Mouse (Mus musculus): ENCODE measurements around the gene Svep1. TPM values are rescaled to one million over a fixed set of nuclear protein-coding genes. Genes with fewer than 3 reads are reported as not detected.
A peak's percentile ranks its signal among the peaks of the same experiment; 100 is the strongest.

Svep1 gene
- total and polyA plus RNA-seq, 3 experiments = not detected

DNA sequence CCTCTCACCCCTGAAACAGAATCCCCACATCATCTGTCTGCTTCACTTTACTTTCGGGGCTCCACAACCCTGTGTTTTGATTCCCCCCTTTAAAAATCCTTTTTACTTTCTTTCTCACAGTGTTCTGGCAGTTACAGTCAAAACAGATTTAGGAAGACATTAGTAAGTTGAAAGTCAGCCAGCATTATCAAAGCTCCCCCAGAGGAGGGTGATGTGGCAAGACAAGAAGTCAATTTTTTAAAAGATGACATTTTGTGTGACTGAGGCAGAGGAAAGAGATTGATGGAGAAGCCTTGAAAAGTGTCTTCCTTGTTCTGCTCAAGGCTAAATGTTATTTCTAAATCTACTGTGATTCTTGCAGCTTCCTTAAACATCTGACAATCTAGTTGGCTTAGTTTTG is 119.9 kb downstream of the Svep1 start:
- peaks cover 0 to 4% of the 10 kb centered on the region in 2 experiments; a peak in 1 of 4 replicates for H3K36me3 ChIP-seq (ENCODE audit: control insufficient read depth in 1 of 2, insufficient read depth in 2 of 2, low read length in 2 of 2)
- H3K27ac ChIP-seq (ENCODE audit: control insufficient read depth, low read depth, low read length) = no peak overlapping the region
- no peak for DNase-seq (ENCODE audit: low read depth, low spot score)
- TF ChIP-seq E2F4 (IDR thresholded peaks at IDR 0.05; ENCODE audit: borderline replicate concordance, low read depth, low read length) (no peak), MAFK (IDR thresholded peaks at IDR 0.05; ENCODE audit: borderline replicate concordance, low read depth, low read length) (no peak), MAZ (IDR thresholded peaks at IDR 0.05; ENCODE audit: low read depth, low read length) (no peak), KAT2A (conservative IDR thresholded peaks at IDR 0.05; ENCODE audit: low read depth, low read length) (no peak), CHD2 (IDR thresholded peaks at IDR 0.05; ENCODE audit: low read length) (no peak), MXI1 (IDR thresholded peaks at IDR 0.05; ENCODE audit: low read depth, low read length) (no peak), POLR2A (IDR thresholded peaks at IDR 0.05; ENCODE audit: control insufficient read depth in 1 of 2, insufficient read depth in 1 of 2, low read depth in 1 of 2, low read length in 2 of 2, poor library complexity in 1 of 2) (no peak)
- H3K9me3 ChIP-seq (replicated peaks; ENCODE audit: insufficient read depth, low read length) = no peaks in the 10 kb centered on the region
- H3K4me1 ChIP-seq (ENCODE audit: control insufficient read depth in 1 of 2, insufficient read depth in 2 of 2, low read length in 2 of 2) = no peaks in the 10 kb centered on the region; a peak in 1 of 4 replicates
- no peak overlapping the region for H3K4me3 ChIP-seq (ENCODE audit: control insufficient read depth in 1 of 2, insufficient read depth in 1 of 2, low read depth in 2 of 2, low read length in 2 of 2)
- H3K79me2 ChIP-seq (ENCODE audit: control insufficient read depth, insufficient read depth, low read length, poor library complexity) = no peaks in the 10 kb centered on the region
- no peaks in the 10 kb centered on the region; a peak in 1 of 4 replicates for H3K27me3 ChIP-seq (ENCODE audit: control insufficient read depth in 1 of 2, insufficient read depth in 2 of 2, low read length in 2 of 2)
- no peak overlapping the region for H3K9ac ChIP-seq (ENCODE audit: control insufficient read depth, low read depth, low read length, poor library complexity, severe bottlenecking)

DNA sequence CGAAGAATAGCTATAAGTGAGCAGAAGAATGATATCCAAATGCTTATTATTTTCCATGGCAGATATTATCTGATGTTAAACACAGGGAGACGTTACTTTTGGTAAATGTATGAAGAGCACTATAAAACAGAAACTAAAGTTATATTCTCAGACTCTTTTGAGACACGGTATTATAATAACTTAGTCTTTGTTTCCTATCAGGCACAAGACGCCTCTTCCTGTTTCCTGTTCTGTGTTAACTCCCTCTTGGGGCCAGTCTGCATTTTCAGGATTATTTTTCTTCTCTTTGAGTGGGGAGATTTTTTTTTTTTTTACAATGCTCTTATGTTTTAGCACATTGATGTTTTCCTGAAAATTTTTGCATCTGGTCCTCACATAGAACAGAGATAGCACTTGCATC is 120.5 kb downstream of the Svep1 start:
- H3K9ac ChIP-seq (ENCODE audit: control insufficient read depth, low read depth, low read length, poor library complexity, severe bottlenecking) = no peak overlapping the region

DNA sequence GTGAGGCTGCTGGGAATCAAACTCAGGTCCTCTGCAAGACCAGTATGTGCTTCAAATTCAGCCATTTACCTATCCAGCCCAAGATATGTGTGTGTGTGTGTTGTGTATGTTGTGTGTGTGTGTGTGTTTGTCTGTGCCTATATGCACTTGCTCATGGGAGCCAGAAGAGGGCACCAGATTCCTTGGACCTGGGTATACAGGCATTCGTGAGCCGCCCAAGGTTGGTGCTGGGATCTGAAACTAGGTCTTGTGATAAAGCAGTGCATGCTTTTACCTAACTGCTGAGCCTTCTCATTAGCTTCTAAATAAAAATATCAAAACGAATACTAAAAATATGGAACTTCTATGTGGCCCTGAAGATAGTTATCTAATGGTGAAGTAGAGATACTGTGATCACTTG is 121.3 kb downstream of the Svep1 start:
- TF ChIP-seq ZKSCAN1 (IDR thresholded peaks at IDR 0.05; ENCODE audit: low read depth, low read length) = no peak
- TF ChIP-seq GABPA (IDR thresholded peaks at IDR 0.05; ENCODE audit: low read depth, low read length) = no peak
- peak; percentile 14 to 48 (median 48) for TF ChIP-seq CTCF (IDR thresholded peaks at IDR 0.05 in 2 of 3, conservative IDR thresholded peaks at IDR 0.05 in 1 of 3; ENCODE audit: control insufficient read depth in 1 of 3, insufficient read depth in 1 of 3, low read depth in 2 of 3, low read length in 3 of 3, poor library complexity in 1 of 3, severe bottlenecking in 1 of 3)
- no peak for TF ChIP-seq E2F4 (IDR thresholded peaks at IDR 0.05; ENCODE audit: borderline replicate concordance, low read depth, low read length)
- no peak for TF ChIP-seq MYC (IDR thresholded peaks at IDR 0.05; ENCODE audit: low read depth, low read length)
- no peak for TF ChIP-seq MAX (IDR thresholded peaks at IDR 0.05; ENCODE audit: low read length)
- peak; percentile 42 for TF ChIP-seq SMC3 (IDR thresholded peaks at IDR 0.05; ENCODE audit: low read depth, low read length)
- TF ChIP-seq RAD21 (IDR thresholded peaks at IDR 0.05; ENCODE audit: low read depth, low read length) = peak; percentile 36
- no peak for TF ChIP-seq USF2 (IDR thresholded peaks at IDR 0.05; ENCODE audit: borderline replicate concordance in 1 of 2, insufficient read depth in 1 of 2, low read depth in 1 of 2, low read length in 2 of 2)
- no peak for TF ChIP-seq SIN3A (IDR thresholded peaks at IDR 0.05; ENCODE audit: low read length)
- TF ChIP-seq BHLHE40 (IDR thresholded peaks at IDR 0.05; ENCODE audit: borderline replicate concordance, low read depth, low read length) = no peak
- TF ChIP-seq ZC3H11A (IDR thresholded peaks at IDR 0.05; ENCODE audit: low read depth, low read length) = no peak
- Histone ChIP-seq H3K9ac (ENCODE audit: control insufficient read depth, low read depth, low read length, poor library complexity, severe bottlenecking) (no peak overlapping the region), H3K36me3 (ENCODE audit: control insufficient read depth in 1 of 2, insufficient read depth in 2 of 2, low read length in 2 of 2) (peaks cover 0 to 4% of the 10 kb centered on the region in 2 experiments; a peak in 1 of 4 replicates), H3K4me1 (ENCODE audit: control insufficient read depth in 1 of 2, insufficient read depth in 2 of 2, low read length in 2 of 2) (no peaks in the 10 kb centered on the region; a peak in 1 of 4 replicates), H3K79me2 (ENCODE audit: control insufficient read depth, insufficient read depth, low read length, poor library complexity) (no peaks in the 10 kb centered on the region), H3K9me3 (replicated peaks; ENCODE audit: insufficient read depth, low read length) (no peaks in the 10 kb centered on the region), H3K4me3 (ENCODE audit: control insufficient read depth in 1 of 2, insufficient read depth in 1 of 2, low read depth in 2 of 2, low read length in 2 of 2) (no peak overlapping the region), H3K27me3 (ENCODE audit: control insufficient read depth in 1 of 2, insufficient read depth in 2 of 2, low read length in 2 of 2) (no peaks in the 10 kb centered on the region; a peak in 1 of 4 replicates), H3K27ac (ENCODE audit: control insufficient read depth, low read depth, low read length) (no peak overlapping the region)
- peak; percentile 34 for DNase-seq (ENCODE audit: low read depth, low spot score)

More for the DNA sequence above, 120.5 kb downstream of the Svep1 start:
- Histone ChIP-seq H3K4me3 (ENCODE audit: control insufficient read depth in 1 of 2, insufficient read depth in 1 of 2, low read depth in 2 of 2, low read length in 2 of 2) (peak overlapping the region in 1 of 2 experiments; percentile 36; a peak in 2 of 4 replicates), H3K27ac (ENCODE audit: control insufficient read depth, low read depth, low read length) (no peak overlapping the region), H3K4me1 (ENCODE audit: control insufficient read depth in 1 of 2, insufficient read depth in 2 of 2, low read length in 2 of 2) (no peaks in the 10 kb centered on the region; a peak in 1 of 4 replicates), H3K36me3 (ENCODE audit: control insufficient read depth in 1 of 2, insufficient read depth in 2 of 2, low read length in 2 of 2) (peaks cover 0 to 4% of the 10 kb centered on the region in 2 experiments; a peak in 1 of 4 replicates), H3K27me3 (ENCODE audit: control insufficient read depth in 1 of 2, insufficient read depth in 2 of 2, low read length in 2 of 2) (no peaks in the 10 kb centered on the region; a peak in 1 of 4 replicates), H3K9me3 (replicated peaks; ENCODE audit: insufficient read depth, low read length) (no peaks in the 10 kb centered on the region), H3K79me2 (ENCODE audit: control insufficient read depth, insufficient read depth, low read length, poor library complexity) (no peaks in the 10 kb centered on the region)
- TF ChIP-seq KAT2A (conservative IDR thresholded peaks at IDR 0.05; ENCODE audit: low read depth, low read length) (no peak), MYC (IDR thresholded peaks at IDR 0.05; ENCODE audit: low read depth, low read length) (no peak), MAFK (IDR thresholded peaks at IDR 0.05; ENCODE audit: borderline replicate concordance, low read depth, low read length) (no peak), RCOR1 (IDR thresholded peaks at IDR 0.05; ENCODE audit: low read depth, low read length) (no peak)
- peak; percentile 18 for DNase-seq (ENCODE audit: low read depth, low spot score)

Data from MEL (cell line).